Comparison of ENCODE assay signal across 7 mouse cellular contexts in the genomic region with DNA sequence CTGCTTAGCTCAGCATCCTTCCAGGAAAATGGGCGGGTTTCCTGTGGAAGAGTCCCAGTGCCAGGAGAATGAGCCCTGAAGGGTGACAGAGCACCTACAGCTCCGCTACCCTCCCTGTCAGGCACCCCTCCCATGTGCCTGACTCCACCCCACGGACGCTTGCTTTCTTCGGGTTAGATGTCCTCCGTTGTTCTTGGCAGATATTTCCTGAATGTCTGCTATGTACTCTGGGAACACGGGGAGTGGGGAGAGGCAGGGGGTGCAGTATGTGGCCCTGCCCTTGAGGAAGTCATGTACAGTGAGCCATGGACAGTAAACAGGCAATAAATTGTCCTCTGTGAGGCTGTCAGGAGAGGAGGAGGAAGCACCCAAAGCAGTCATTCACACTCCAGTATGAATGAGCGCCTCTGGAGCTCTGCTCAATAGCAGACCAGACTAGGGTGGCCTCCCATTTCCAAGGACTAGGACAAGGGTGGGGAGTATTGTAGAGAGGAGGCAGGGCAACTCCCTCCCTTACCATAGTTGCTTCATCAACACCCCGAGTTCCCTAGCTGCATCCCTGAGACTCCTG. TPM values are rescaled to one million over a fixed set of nuclear protein-coding genes. Genes with fewer than 3 reads are reported as not detected.
DNase-seq lines count a peak whose midpoint lies in the region; ATAC-seq and TF ChIP-seq lines count a peak whose summit lies in the region.

No protein-coding gene starts in this region.

- no peak overlapping the region for H3K9ac ChIP-seq in midbrain, embryonic 16.5 days (ENCODE audit: low read depth, low read length)

- H3K4me1 ChIP-seq in lung, adult 2 months (ENCODE audit: control insufficient read depth, insufficient read depth, low read length) = no peaks in the 10 kb centered on the region; the same call in 1 of the 2 replicates
- H3K4me1 ChIP-seq in midbrain, embryonic 16.5 days (ENCODE audit: control insufficient read depth, insufficient read depth, low read length) = no peaks in the 10 kb centered on the region

- WGBS in lung, adult 2 months = 17% methylated on average over 9 of the region's 9 CpGs
- WGBS in midbrain, embryonic 16.5 days = 80% methylated on average over 9 of the region's 9 CpGs

- peak; percentile 14 for DNase-seq in adipocyte (ENCODE audit: low spot score)
- peak; percentile 17 for DNase-seq in fibroblast of lung, adult 2 months (ENCODE audit: low read depth)
- peak; percentile 56 for DNase-seq in kidney, adult 18-20 months
- DNase-seq in lung, adult 2 months = peak; percentile 9
- no peak for DNase-seq in right cerebral cortex, postnatal 36 days (ENCODE audit: low spot score in 2 of 2)
- DNase-seq in thymus, postnatal 36 days = no peak

- no peak overlapping the region for H3K4me2 ChIP-seq in midbrain, embryonic 16.5 days (ENCODE audit: low read length)

- no peak overlapping the region for H3K27ac ChIP-seq in midbrain, embryonic 16.5 days (ENCODE audit: low read length)

- 0 out of 2 replicates have a peak, but pooled peaks have one; percentile 22 for TF ChIP-seq POLR2A in lung, adult 2 months (IDR thresholded peaks at IDR 0.05; ENCODE audit: borderline replicate concordance, extremely low read depth, low read depth, low read length)

- H3K9me3 ChIP-seq in midbrain, embryonic 16.5 days (replicated peaks; ENCODE audit: control insufficient read depth, low read length, poor library complexity, severe bottlenecking) = no peaks in the 10 kb centered on the region

- no peaks in the 10 kb centered on the region for H3K36me3 ChIP-seq in midbrain, embryonic 16.5 days (ENCODE audit: control insufficient read depth, insufficient read depth, low read length)

- no peak for ATAC-seq in midbrain, embryonic 16.5 days

- H3K4me3 ChIP-seq in lung, adult 2 months (replicated peaks; ENCODE audit: extremely low read depth, low read depth, low read length) = no peak overlapping the region
- H3K4me3 ChIP-seq in midbrain, embryonic 16.5 days (ENCODE audit: low read depth, low read length) = no peak overlapping the region

- no peak for TF ChIP-seq CTCF in lung, adult 2 months (IDR thresholded peaks at IDR 0.05; ENCODE audit: insufficient read depth, low read length)

- H3K27me3 ChIP-seq in midbrain, embryonic 16.5 days (ENCODE audit: control insufficient read depth, insufficient read depth, low read depth, low read length) = no peaks in the 10 kb centered on the region

RNA-seq across cellular contexts. Expression of a gene that starts 52.8 kb away (rescaled TPM):
- polyA plus RNA-seq in lung, adult 2 months (2012; rRNA removed) = 31.6 and 34.5 TPM in 2 replicates
- polyA plus RNA-seq in midbrain, embryonic 16.5 days (2015; fragmentation: Nextera tagmentation; extraction: Ambion mirVana) = 171 and 184 TPM in 2 replicates

Comparison
In these comparisons a context has a peak if more than half of its experiments do, and no peak if none do; other contexts are left out.
1. DNase-seq: peak in adipocyte (single experiment), fibroblast of lung, adult 2 months (single experiment), kidney, adult 18-20 months (single experiment) and lung, adult 2 months (single experiment); none in right cerebral cortex, postnatal 36 days (0 of 2) and thymus, postnatal 36 days (0 of 2).